Mouse (Mus musculus) heart, postnatal 0 days (tissue): ENCODE measurements at regions not wholly inside any gene's neighbourhood (a gene's known extent, or its start where the extent isn't known, plus 50 kb on each side); places are given as distances from the start of the nearest gene placed in this dataset.

ENCODE experiments used
- CTCF ChIP-seq: IDR thresholded peaks from 2 replicates; pipeline ENCODE4 v1.5.1; 2016; ENCODE audit warnings: antibody characterized with exemption, control low read depth, low read depth
- EP300 ChIP-seq: IDR thresholded peaks from 2 replicates; pipeline ENCODE4 v1.6.1; 2016; ENCODE audit warnings: antibody characterized with exemption, low read depth

- TF ChIP-seq CTCF (no peak), EP300 (no peak)
Observed at GRCm38 (mm10) chr15:42320349-42320748, 2186.2 kb downstream of the 9330182O14Rik start.
